Mouse (Mus musculus) embryonic facial prominence, embryonic 11.5 days (tissue): ENCODE data around the gene Rasa3. TPM values are rescaled to one million over a fixed set of nuclear protein-coding genes. Genes with fewer than 3 reads are reported as not detected.

Source experiments
- ATAC-seq: fragments of 200-750 bp; cut with Nextera tagmentation; replicated peaks from 2 replicates; pipeline ENCODE4 v1.8.0; 2017; ENCODE audit warnings: low read depth; ENCODE audit not compliant: insufficient number of reproducible peaks, low FRiP score, low TSS enrichment
- DNase-seq: peaks from one replicate; pipeline ENCODE4 v3.0.0-alpha.2; 2015; ENCODE audit warnings: low spot score
- H3K27ac ChIP-seq: fragments of 300-500 bp; sonication (generic); replicated peaks from 2 replicates; pipeline ENCODE4 v1.5.1; 2014; ENCODE audit warnings: mild to moderate bottlenecking, low read depth, low read length, control low read depth
- H3K27me3 ChIP-seq: fragments of 300-500 bp; sonication (generic); 2 replicates; pipeline ENCODE4 v1.6.1; 2014; ENCODE audit warnings: mild to moderate bottlenecking, low read length, moderate library complexity, mixed read lengths; ENCODE audit not compliant: control insufficient read depth, insufficient read depth
- H3K36me3 ChIP-seq: fragments of 300-500 bp; sonication (generic); replicated peaks from 2 replicates; pipeline ENCODE4 v1.6.1; 2014; ENCODE audit warnings: low read depth, mild to moderate bottlenecking, low read length, moderate library complexity, mixed read lengths; ENCODE audit not compliant: control insufficient read depth, insufficient read depth
- H3K4me1 ChIP-seq: fragments of 300-500 bp; sonication (generic); 2 replicates; pipeline ENCODE4 v1.6.1; 2014; ENCODE audit warnings: low read length, mixed read lengths; ENCODE audit not compliant: control insufficient read depth, insufficient read depth
- H3K4me2 ChIP-seq: fragments of 300-500 bp; sonication (generic); 2 replicates; pipeline ENCODE4 v1.6.1; 2014; ENCODE audit warnings: low read depth, mild to moderate bottlenecking, control low read depth, low read length, moderate library complexity
- H3K4me3 ChIP-seq: fragments of 300-500 bp; sonication (generic); 2 replicates; pipeline ENCODE4 v1.5.1; 2014; ENCODE audit warnings: low read depth, low read length, control low read depth
- H3K9ac ChIP-seq: fragments of 300-500 bp; sonication (generic); replicated peaks from 2 replicates; pipeline ENCODE4 v1.6.1; 2014; ENCODE audit warnings: mild to moderate bottlenecking, control low read depth, low read length
- H3K9me3 ChIP-seq: fragments of 300-500 bp; sonication (generic); replicated peaks from 2 replicates; pipeline ENCODE4 v1.6.1; 2016; ENCODE audit warnings: mild to moderate bottlenecking, low read length, inconsistent platforms, mixed read lengths; ENCODE audit not compliant: control insufficient read depth
- WGBS: fragments of 180-500 bp; shearing (Covaris S2); extraction: QIAGEN DNeasy Blood & Tissue Kit; methylation state at CpG from one replicate; pipeline ENCODE4 v1.1.7; 2014; 5-methylcytosine and 5-hydroxymethylcytosine counted together
- polyA plus RNA-seq: library from polyadenylated mRNA; unstranded; fragments of >200 nt; fragmentation: Nextera tagmentation; extraction: Ambion mirVana; gene quantifications from 2 replicates; pipeline ENCODE4 v1.2.1, GENCODE M21; 2014

Gene Rasa3
- polyA plus RNA-seq, 1 experiment from 2014 or later: 21.8 TPM

GRCm38 (mm10) chr8:13519503-13519902 is 157.9 kb downstream of the Rasa3 start:
- WGBS: 88% methylated on average over 9 of the region's 9 CpGs
- Histone ChIP-seq H3K4me3 (no peak overlapping the region), H3K36me3 (no peaks in the 10 kb centered on the region), H3K27ac (no peak overlapping the region), H3K4me1 (no peaks in the 10 kb centered on the region), H3K4me2 (no peak overlapping the region), H3K27me3 (no peaks in the 10 kb centered on the region), H3K9me3 (no peaks in the 10 kb centered on the region), H3K9ac (no peak overlapping the region)
- no peak for ATAC-seq
- no peak for DNase-seq

- Histone ChIP-seq H3K4me3 (no peak overlapping the region), H3K9ac (no peak overlapping the region), H3K4me1 (no peaks in the 10 kb centered on the region), H3K4me2 (no peak overlapping the region), H3K36me3 (no peaks in the 10 kb centered on the region), H3K9me3 (no peaks in the 10 kb centered on the region), H3K27me3 (no peaks in the 10 kb centered on the region), H3K27ac (no peak overlapping the region)
- WGBS: 91% methylated on average over 6 of the region's 6 CpGs
- DNase-seq: no peak
- no peak for ATAC-seq
Measured at GRCm38 (mm10) chr8:13517284-13517781, 160.1 kb downstream of the Rasa3 start.

Other genes starting within 250 kb of the Rasa3 start
- gene Tmem255b, start 242.4 kb downstream of the Rasa3 start, polyA plus RNA-seq: 0.36 and 0.38 TPM in 2 replicates
- gene Gas6, start 183.1 kb downstream of the Rasa3 start, polyA plus RNA-seq: 4.5 and 5.0 TPM in 2 replicates
- gene 1700029H14Rik, start 115.1 kb downstream of the Rasa3 start, polyA plus RNA-seq: not detected in 2 replicates
- gene Cfap97d2, start 28.3 kb upstream of the Rasa3 start, polyA plus RNA-seq: 0.27 TPM in 1 of 2 replicates, not detected in the other
- gene Cdc16, start 80.1 kb upstream of the Rasa3 start, polyA plus RNA-seq: 282 and 295 TPM in 2 replicates
- gene Upf3a, start 108.0 kb upstream of the Rasa3 start, polyA plus RNA-seq: 40.2 and 40.5 TPM in 2 replicates
- not detected in 2 replicates for gene AF366264, start 160.8 kb upstream of the Rasa3 start, polyA plus RNA-seq
- gene Champ1, start 192.0 kb upstream of the Rasa3 start, polyA plus RNA-seq: 51.5 and 53.9 TPM in 2 replicates
- 71.4 TPM in 2 replicates for gene Coprs, start 212.7 kb upstream of the Rasa3 start, polyA plus RNA-seq